Mouse (Mus musculus) left cerebral cortex, adult 11 months (tissue): ENCODE measurements around the gene Foxf1.

Experiments used
- DNase-seq: peaks from one replicate; pipeline ENCODE4 v3.0.0; 2022; ENCODE audit warnings: low spot score

Gene Foxf1

GRCm38 (mm10) chr8:121115136-121115535 is 30.9 kb downstream of the Foxf1 start:
- DNase-seq, result no peak

- DNase-seq, result peak; percentile 35
Measured at GRCm38 (mm10) chr8:121115948-121116347, 31.8 kb downstream of the Foxf1 start, which contains the start of gene Foxc2. TSS of gene Foxc2 (plus strand) at chr8:121116171.

DNA sequence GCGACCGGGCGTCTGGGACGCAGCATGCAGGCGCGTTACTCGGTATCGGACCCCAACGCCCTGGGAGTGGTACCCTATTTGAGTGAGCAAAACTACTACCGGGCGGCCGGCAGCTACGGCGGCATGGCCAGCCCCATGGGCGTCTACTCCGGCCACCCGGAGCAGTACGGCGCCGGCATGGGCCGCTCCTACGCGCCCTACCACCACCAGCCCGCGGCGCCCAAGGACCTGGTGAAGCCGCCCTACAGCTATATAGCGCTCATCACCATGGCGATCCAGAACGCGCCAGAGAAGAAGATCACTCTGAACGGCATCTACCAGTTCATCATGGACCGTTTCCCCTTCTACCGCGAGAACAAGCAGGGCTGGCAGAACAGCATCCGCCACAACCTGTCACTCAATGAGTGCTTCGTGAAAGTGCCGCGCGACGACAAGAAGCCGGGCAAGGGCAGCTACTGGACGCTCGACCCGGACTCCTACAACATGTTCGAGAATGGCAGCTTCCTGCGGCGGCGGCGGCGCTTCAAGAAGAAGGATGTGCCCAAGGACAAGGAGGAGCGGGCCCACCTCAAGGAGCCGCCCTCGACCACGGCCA is 32.5 kb downstream of the Foxf1 start:
- no peak for DNase-seq

DNA sequence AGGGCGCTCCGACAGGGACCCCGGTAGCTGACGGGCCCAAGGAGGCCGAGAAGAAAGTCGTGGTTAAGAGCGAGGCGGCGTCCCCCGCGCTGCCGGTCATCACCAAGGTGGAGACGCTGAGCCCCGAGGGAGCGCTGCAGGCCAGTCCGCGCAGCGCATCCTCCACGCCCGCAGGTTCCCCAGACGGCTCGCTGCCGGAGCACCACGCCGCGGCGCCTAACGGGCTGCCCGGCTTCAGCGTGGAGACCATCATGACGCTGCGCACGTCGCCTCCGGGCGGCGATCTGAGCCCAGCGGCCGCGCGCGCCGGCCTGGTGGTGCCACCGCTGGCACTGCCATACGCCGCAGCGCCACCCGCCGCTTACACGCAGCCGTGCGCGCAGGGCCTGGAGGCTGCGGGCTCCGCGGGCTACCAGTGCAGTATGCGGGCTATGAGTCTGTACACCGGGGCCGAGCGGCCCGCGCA is 33.0 kb downstream of the Foxf1 start:
- no peak for DNase-seq

- DNase-seq, result no peak
Measured at GRCm38 (mm10) chr8:121117906-121118305, 33.7 kb downstream of the Foxf1 start.

GRCm38 (mm10) chr8:121118634-121119420 is 34.6 kb downstream of the Foxf1 start:
- DNase-seq, result no peak

DNA sequence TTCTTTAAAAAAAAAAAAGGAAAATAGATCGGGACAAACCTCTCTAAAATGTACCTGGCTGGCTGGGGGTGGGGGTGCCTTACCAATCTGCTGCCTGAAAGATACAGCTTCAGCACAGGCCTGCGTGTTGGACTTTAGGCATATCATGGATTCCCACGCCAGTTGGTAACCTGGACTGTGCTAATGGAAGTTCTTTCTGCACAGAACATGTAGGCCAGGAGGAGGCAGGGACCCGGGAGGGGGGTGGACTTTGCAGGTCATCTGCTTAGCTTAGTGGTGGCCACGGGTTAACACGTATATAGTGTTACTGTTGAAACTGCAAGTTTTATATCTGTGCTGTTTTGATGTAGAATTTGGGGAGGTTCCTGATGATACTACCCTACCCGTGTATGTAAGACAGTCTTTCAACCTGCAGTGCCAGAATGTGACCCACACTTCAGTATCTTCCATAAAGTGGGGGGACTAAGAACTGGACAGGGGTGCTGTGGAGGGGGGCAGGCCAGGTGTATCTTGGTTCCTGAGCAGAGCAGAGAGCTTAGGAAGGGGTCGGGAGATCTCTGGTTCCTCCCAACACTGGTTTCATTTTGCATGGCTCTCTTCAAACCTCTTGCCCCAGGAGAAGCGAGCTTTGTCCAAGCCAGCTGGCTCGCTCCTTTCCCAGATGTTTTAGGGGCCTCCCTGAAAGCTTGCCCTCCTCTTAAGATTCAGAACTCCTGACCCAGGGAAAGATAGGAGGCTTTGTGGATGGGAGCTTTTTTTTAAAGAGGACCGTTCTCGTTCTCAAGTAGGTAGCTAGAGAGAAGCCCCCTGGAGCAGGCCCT is 35.7 kb downstream of the Foxf1 start:
- no peak for DNase-seq

DNA sequence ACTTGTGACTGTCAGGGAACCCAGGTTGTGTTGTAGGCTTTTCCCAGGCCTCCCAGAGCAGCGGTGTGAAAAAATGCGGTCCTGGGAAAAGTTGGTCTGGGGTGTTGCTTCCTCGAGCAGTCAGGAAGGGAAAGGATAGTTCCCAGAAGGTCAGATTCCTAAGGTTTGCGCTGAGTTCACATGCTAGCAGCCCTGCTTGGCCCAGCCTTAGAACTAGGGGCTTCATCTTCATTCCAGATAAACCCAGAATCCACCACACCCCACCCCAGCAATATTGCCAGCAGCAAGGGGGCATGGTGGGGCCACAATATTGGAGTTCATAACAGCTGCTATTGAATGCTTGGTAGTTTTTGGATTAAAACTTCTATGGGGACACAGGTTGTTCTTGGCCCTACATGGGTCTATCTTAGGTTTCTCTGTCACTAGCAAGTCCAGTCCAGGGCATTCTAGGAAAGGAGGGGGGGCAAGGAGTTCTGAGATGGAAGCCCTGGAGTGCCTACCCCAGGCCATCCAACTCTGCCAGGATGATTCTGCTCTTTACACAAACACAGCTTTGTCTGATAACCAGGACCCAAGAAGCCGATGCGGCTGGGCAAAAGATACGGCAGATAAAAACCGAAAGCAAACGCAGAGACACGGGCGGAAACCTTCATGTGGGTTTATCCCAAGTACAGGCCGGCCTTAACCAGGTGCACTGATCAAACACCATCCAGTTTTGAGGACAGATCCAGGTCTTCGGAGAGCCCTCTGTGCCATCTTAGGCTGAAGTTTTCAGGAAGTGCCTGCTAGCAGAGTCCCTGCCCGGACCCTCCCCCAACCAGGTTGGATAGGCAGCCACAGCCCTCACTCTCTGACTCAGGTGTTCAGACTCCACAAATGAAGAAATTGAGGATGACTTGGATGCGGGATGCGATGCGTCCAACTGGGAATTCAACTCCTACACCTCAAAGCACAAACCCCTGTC is 36.6 kb downstream of the Foxf1 start:
- no peak for DNase-seq

DNA sequence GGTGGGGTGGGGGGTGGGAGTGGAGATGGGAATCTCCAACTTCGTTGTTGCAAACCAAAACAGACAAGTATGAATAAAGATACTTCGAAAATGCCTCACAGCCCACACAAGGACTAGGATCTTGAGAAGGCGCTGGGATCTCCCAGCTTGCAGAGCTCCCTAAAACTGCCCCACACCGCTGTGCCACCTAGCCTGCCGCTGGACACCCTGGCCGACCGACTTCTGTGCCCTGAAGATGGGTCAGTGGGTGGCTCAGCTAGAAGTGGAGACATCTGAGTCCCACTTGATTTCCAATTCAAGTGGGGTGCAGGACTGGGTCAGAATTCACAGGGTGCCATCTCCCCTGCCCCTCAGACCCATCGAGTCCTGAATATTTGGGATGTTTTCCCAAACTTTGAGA is 37.5 kb downstream of the Foxf1 start:
- DNase-seq, result no peak

DNA sequence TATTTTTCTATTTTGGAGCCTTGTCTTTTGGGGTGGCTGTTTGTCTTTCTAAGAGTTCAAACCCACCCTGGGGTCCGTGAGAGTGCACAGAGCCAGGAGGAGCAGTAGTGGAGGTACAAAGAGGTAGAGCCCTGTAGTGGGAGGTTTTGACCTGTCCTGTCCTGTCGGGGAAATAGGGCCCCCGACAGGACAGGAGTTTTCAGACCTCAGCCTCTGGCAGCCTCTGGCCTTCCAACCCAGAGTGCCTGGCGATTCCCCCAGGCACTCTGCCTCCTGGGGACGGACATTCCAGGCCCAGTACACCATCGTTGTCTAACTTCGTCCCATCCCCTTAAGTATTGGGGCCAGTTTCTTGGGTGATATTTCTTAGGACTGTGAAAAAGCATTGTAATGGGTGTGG is 38.2 kb downstream of the Foxf1 start:
- DNase-seq, result no peak

DNA sequence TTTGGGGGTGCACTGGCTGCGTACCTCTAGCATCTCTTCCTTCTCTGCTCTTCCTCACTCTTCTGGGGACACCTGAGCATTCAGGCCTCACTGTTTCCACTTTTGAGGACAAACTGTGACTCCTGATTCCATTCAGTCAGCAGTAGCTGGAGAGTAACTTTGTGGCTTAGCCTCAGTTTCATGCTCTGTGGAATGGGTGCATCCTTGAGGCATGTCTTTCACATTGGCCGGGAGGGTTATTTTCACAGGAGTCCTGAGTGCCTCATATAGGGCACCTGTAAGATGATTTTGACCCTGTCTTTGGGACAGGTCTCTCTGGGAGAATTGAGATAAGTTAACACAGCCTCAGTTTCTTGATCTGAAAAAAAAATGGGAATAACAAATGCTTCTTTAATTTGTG is 38.9 kb downstream of the Foxf1 start:
- no peak for DNase-seq

DNA sequence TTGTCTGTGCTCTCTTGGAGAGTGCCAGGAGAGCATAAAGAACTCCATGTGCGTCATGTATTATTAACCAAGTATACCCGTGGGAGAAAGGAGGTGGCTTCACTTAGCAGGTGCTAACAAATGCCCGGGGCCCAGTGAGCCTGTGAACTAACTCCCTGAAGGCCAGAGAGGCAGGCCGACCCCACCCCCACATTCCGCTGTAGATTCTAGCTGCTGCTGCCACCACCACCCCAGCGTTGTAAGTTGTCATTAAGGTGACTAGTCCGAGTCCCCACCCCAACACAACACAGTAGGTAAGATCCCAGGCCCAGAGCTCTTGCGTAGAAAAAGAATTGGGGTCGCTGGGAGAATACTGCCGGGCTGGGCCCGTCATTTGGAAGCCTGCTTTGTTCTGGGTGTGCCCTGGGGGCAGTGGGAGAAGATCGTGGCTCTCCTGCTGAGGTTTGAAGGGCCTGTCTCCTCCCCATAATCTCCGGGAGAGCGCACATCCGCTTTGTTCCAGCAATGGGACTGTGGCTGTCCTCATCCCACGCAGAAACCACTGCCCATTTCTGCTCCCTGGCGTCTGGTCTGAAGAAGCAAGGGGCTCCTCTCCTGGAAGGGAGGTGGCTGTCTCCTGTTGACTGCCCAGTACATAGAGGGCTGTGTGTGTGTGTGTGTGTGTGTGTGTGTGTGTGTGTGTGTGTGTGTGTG is 40.5 kb downstream of the Foxf1 start:
- DNase-seq, result no peak

GRCm38 (mm10) chr8:121125311-121125876 is 41.2 kb downstream of the Foxf1 start:
- no peak for DNase-seq

GRCm38 (mm10) chr8:121126191-121126590 is 42.0 kb downstream of the Foxf1 start:
- no peak for DNase-seq

- no peak for DNase-seq
Measured at GRCm38 (mm10) chr8:121126694-121127093, 42.5 kb downstream of the Foxf1 start.

GRCm38 (mm10) chr8:121127291-121127701 is 43.1 kb downstream of the Foxf1 start:
- no peak for DNase-seq

- no peak for DNase-seq
Measured at GRCm38 (mm10) chr8:121127756-121128375, 43.7 kb downstream of the Foxf1 start, which contains the start of gene Foxl1. TSS of gene Foxl1 (plus strand) at chr8:121127940.

GRCm38 (mm10) chr8:121128531-121129264 is 44.5 kb downstream of the Foxf1 start:
- DNase-seq, result no peak

DNA sequence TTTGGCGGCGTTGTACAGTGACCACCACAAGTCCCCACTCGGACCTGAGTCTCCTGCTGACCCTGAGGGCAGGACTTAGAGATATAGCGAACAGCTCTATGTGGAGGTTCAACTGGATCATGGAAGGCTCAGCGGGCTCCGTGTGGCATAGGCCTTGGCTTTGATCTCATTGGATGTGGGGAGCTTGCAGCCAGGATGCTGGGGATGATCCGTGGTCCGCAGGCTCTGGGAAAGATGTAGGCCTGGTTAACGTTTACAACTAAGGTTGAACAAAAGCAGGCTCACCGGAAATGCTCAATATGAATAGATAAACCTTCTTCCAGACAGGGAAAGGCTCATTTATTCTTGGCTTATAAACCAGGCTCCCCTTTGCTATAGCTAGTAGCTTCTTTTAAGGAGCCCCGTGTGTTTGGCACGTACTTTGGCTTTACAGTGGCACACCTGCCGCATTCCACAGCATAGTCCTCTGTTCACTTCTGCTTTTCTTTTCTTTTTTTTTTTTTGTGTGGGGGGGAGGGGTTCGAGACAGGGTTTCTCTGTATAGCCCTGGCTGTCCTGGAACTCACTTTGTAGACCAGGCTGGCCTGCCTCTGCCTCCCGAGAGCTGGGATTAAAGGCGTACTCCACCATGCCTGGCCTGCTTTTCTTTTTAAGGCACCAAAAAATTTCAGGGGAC is 45.2 kb downstream of the Foxf1 start:
- DNase-seq, result no peak
